Mouse (Mus musculus): Measurements from ENCODE around the gene Wipi2.

GRCm38 (mm10) chr5:142678141-142678571 is 50.7 kb downstream of the Wipi2 start:
- TF ChIP-seq CTCF (IDR thresholded peaks at IDR 0.05; ENCODE audit: borderline replicate concordance, insufficient read depth, low read length) (no peak), POLR2A (IDR thresholded peaks at IDR 0.05; ENCODE audit: low read depth, low read length) (no peak)

Data from embryonic fibroblast, embryonic 13.5 days (primary cell).